Mouse (Mus musculus) CH12.LX (cell line): ENCODE data around the gene Cenpm. TPM values are rescaled to one million over a fixed set of nuclear protein-coding genes. Genes with fewer than 3 reads are reported as not detected.

Source experiments
- DNase-seq: peaks from one replicate; pipeline ENCODE4 v3.0.0-alpha.2; 2013; ENCODE audit errors: extremely low read depth
- H3K27ac ChIP-seq: 2 replicates; pipeline ENCODE4 v1.5.1; 2012; ENCODE audit warnings: low read depth, mild to moderate bottlenecking, control low read depth, moderate library complexity; ENCODE audit not compliant: insufficient read depth
- H3K27me3 ChIP-seq: replicated peaks from 2 replicates; pipeline ENCODE3; 2012; ENCODE audit warnings: inconsistent platforms
- H3K36me3 ChIP-seq, 2 experiments: replicated peaks in 1 of 2; 2 replicates each; pipeline versions ENCODE3 to v1.6.1; 2012; ENCODE audit warnings: inconsistent platforms in 1 of 2, low read length in 1 of 2, mild to moderate bottlenecking in 1 of 2, mixed read lengths in 1 of 2, moderate library complexity in 1 of 2; ENCODE audit not compliant: control insufficient read depth in 1 of 2, insufficient read depth in 1 of 2
- H3K4me1 ChIP-seq, 2 experiments: 2 replicates each; pipeline ENCODE4 v1.6.1; 2012; ENCODE audit warnings: inconsistent platforms in 1 of 2, moderate library complexity in 1 of 2; ENCODE audit not compliant: insufficient read depth in 2 of 2, control insufficient read depth in 1 of 2
- H3K4me2 ChIP-seq: 2 replicates; pipeline ENCODE4 v1.6.1; 2012; ENCODE audit warnings: low read depth, mild to moderate bottlenecking, control low read depth; ENCODE audit not compliant: poor library complexity, insufficient read depth, severe bottlenecking
- H3K4me3 ChIP-seq, 3 experiments: fragments of 150-350 bp in 1 of 3; sonication (generic) in 1 of 3; replicated peaks in 1 of 3; 2 replicates each; pipeline versions ENCODE3 to v1.5.1; 2011 to 2012; ENCODE audit warnings: low read depth in 2 of 3, low read length in 2 of 3, mild to moderate bottlenecking in 2 of 3, moderate library complexity in 2 of 3, control low read depth in 1 of 3, improper control_type of control experiment in 1 of 3, inconsistent platforms in 1 of 3, mixed read lengths in 1 of 3; ENCODE audit not compliant: poor library complexity in 1 of 3
- H3K79me2 ChIP-seq: replicated peaks from 2 replicates; pipeline ENCODE4 v1.6.1; 2012; ENCODE audit warnings: mild to moderate bottlenecking, moderate library complexity; ENCODE audit not compliant: control insufficient read depth, poor library complexity, insufficient read depth, severe bottlenecking; ENCODE audit errors: extremely low read depth
- H3K9ac ChIP-seq: 2 replicates; pipeline ENCODE4 v1.6.1; 2012; ENCODE audit warnings: low read depth, mild to moderate bottlenecking, control low read depth, moderate library complexity; ENCODE audit not compliant: insufficient read depth
- H3K9me3 ChIP-seq: replicated peaks from 2 replicates; pipeline ENCODE3; 2012; ENCODE audit warnings: low read length, inconsistent platforms, mixed read lengths
- BHLHE40 ChIP-seq: IDR thresholded peaks from 2 replicates; pipeline ENCODE4 v1.6.1; 2011; ENCODE audit warnings: mild to moderate bottlenecking, low read depth, low read length, improper control_type of control experiment
- CHD1 ChIP-seq: IDR thresholded peaks from 2 replicates; pipeline ENCODE4 v1.6.1; 2012; ENCODE audit warnings: low read depth, low read length, improper control_type of control experiment, inconsistent platforms
- CHD2 ChIP-seq: IDR thresholded peaks from 2 replicates; pipeline ENCODE4 v1.6.1; 2011; ENCODE audit warnings: low read length, improper control_type of control experiment
- CTCF ChIP-seq, 2 experiments: IDR thresholded peaks in 1 of 2; conservative IDR thresholded peaks in 1 of 2; 2 replicates each; pipeline ENCODE4 v1.5.1; 2011 to 2012; ENCODE audit warnings: low read depth in 2 of 2, low read length in 2 of 2, improper control_type of control experiment in 1 of 2, inconsistent platforms in 1 of 2, mild to moderate bottlenecking in 1 of 2, moderate library complexity in 1 of 2
- E2F4 ChIP-seq: IDR thresholded peaks from 2 replicates; pipeline ENCODE4 v1.6.1; 2011; ENCODE audit warnings: low read depth, low read length, improper control_type of control experiment; ENCODE audit not compliant: insufficient replicate concordance
- ELF1 ChIP-seq: IDR thresholded peaks from 2 replicates; pipeline ENCODE4 v1.6.1; 2014; ENCODE audit warnings: low read depth, mild to moderate bottlenecking, inconsistent platforms, low read length, improper control_type of control experiment
- EP300 ChIP-seq: IDR thresholded peaks from 2 replicates; pipeline ENCODE4 v1.6.1; 2011; ENCODE audit warnings: low read length, improper control_type of control experiment
- ETS1 ChIP-seq: conservative IDR thresholded peaks from 2 replicates; pipeline ENCODE4 v1.6.1; 2012; ENCODE audit warnings: low read depth, mild to moderate bottlenecking, inconsistent platforms, low read length, improper control_type of control experiment, moderate library complexity
- GABPA ChIP-seq: IDR thresholded peaks from 2 replicates; pipeline ENCODE4 v1.6.1; 2012; ENCODE audit warnings: low read depth, low read length, improper control_type of control experiment, inconsistent platforms; ENCODE audit not compliant: insufficient replicate concordance
- HCFC1 ChIP-seq: IDR thresholded peaks from 2 replicates; pipeline ENCODE4 v1.6.1; 2012; ENCODE audit warnings: low read depth, mild to moderate bottlenecking, inconsistent platforms, low read length, improper control_type of control experiment
- IRF4 ChIP-seq: IDR thresholded peaks from 2 replicates; pipeline ENCODE4 v1.6.1; 2014; ENCODE audit warnings: low read depth, mild to moderate bottlenecking, inconsistent platforms, low read length, improper control_type of control experiment
- JUN ChIP-seq: IDR thresholded peaks from 2 replicates; pipeline ENCODE4 v1.6.1; 2011; ENCODE audit warnings: low read depth, mild to moderate bottlenecking, low read length, improper control_type of control experiment, moderate library complexity; ENCODE audit not compliant: insufficient read depth
- JUND ChIP-seq: conservative IDR thresholded peaks from 2 replicates; pipeline ENCODE4 v1.6.1; 2011; ENCODE audit warnings: low read depth, low read length, improper control_type of control experiment
- KAT2A ChIP-seq: IDR thresholded peaks from 2 replicates; pipeline ENCODE4 v1.6.1; 2012; ENCODE audit warnings: low read length, improper control_type of control experiment, inconsistent platforms; ENCODE audit not compliant: insufficient replicate concordance
- MAFK ChIP-seq: IDR thresholded peaks from 2 replicates; pipeline ENCODE4 v1.6.1; 2011; ENCODE audit warnings: low read length, improper control_type of control experiment; ENCODE audit not compliant: insufficient replicate concordance
- MAX ChIP-seq: IDR thresholded peaks from 2 replicates; pipeline ENCODE4 v1.6.1; 2011; ENCODE audit warnings: low read length, improper control_type of control experiment
- MAZ ChIP-seq: IDR thresholded peaks from 2 replicates; pipeline ENCODE4 v1.6.1; 2012; ENCODE audit warnings: low read depth, mild to moderate bottlenecking, inconsistent platforms, low read length, improper control_type of control experiment, moderate library complexity
- MEF2A ChIP-seq: IDR thresholded peaks from 2 replicates; pipeline ENCODE4 v1.6.1; 2014; ENCODE audit warnings: low read depth, mild to moderate bottlenecking, inconsistent platforms, low read length, improper control_type of control experiment, borderline replicate concordance
- MXI1 ChIP-seq: IDR thresholded peaks from 2 replicates; pipeline ENCODE4 v1.6.1; 2011; ENCODE audit warnings: mild to moderate bottlenecking, low read depth, low read length, improper control_type of control experiment
- MYC ChIP-seq: IDR thresholded peaks from 2 replicates; pipeline ENCODE4 v1.6.1; 2011; ENCODE audit warnings: low read depth, mild to moderate bottlenecking, improper control_type of control experiment, low read length
- NELFE ChIP-seq: IDR thresholded peaks from 2 replicates; pipeline ENCODE4 v1.6.1; 2011; ENCODE audit warnings: low read depth, low read length, improper control_type of control experiment
- NRF1 ChIP-seq: IDR thresholded peaks from 2 replicates; pipeline ENCODE4 v1.6.1; 2014; ENCODE audit warnings: low read depth, mild to moderate bottlenecking, inconsistent platforms, low read length, improper control_type of control experiment, moderate library complexity
- PAX5 ChIP-seq: IDR thresholded peaks from 2 replicates; pipeline ENCODE4 v1.6.1; 2012; ENCODE audit warnings: low read length, inconsistent platforms, mixed read lengths
- POLR2A ChIP-seq: IDR thresholded peaks from 2 replicates; pipeline ENCODE4 v1.6.1; 2011; ENCODE audit warnings: low read depth, mild to moderate bottlenecking, improper control_type of control experiment, low read length
- POLR2AphosphoS2 ChIP-seq: IDR thresholded peaks from 2 replicates; pipeline ENCODE4 v1.6.1; 2011; ENCODE audit warnings: low read depth, low read length, improper control_type of control experiment
- RAD21 ChIP-seq: IDR thresholded peaks from 2 replicates; pipeline ENCODE4 v1.6.1; 2011; ENCODE audit warnings: low read depth, mild to moderate bottlenecking, low read length, improper control_type of control experiment, moderate library complexity
- RCOR1 ChIP-seq: conservative IDR thresholded peaks from 2 replicates; pipeline ENCODE4 v1.6.1; 2012; ENCODE audit warnings: low read depth, mild to moderate bottlenecking, inconsistent platforms, low read length, improper control_type of control experiment
- SIN3A ChIP-seq: IDR thresholded peaks from 2 replicates; pipeline ENCODE4 v1.6.1; 2012; ENCODE audit warnings: low read length, improper control_type of control experiment, inconsistent platforms
- SMC3 ChIP-seq: IDR thresholded peaks from 2 replicates; pipeline ENCODE4 v1.6.1; 2011; ENCODE audit warnings: low read depth, low read length, improper control_type of control experiment
- TBP ChIP-seq: conservative IDR thresholded peaks from 2 replicates; pipeline ENCODE4 v1.6.1; 2011; ENCODE audit warnings: low read depth, low read length, improper control_type of control experiment
- TCF12 ChIP-seq: IDR thresholded peaks from 2 replicates; pipeline ENCODE4 v1.6.1; 2014; ENCODE audit warnings: low read depth, mild to moderate bottlenecking, inconsistent platforms, low read length, improper control_type of control experiment
- UBTF ChIP-seq: IDR thresholded peaks from 2 replicates; pipeline ENCODE4 v1.6.1; 2012; ENCODE audit warnings: low read depth, mild to moderate bottlenecking, inconsistent platforms, low read length, improper control_type of control experiment, moderate library complexity
- USF1 ChIP-seq: IDR thresholded peaks from 2 replicates; pipeline ENCODE4 v1.6.1; 2014; ENCODE audit warnings: low read depth, mild to moderate bottlenecking, inconsistent platforms, low read length, improper control_type of control experiment
- USF2 ChIP-seq: conservative IDR thresholded peaks from 2 replicates; pipeline ENCODE4 v1.6.1; 2011; ENCODE audit warnings: low read depth, low read length, improper control_type of control experiment
- ZC3H11A ChIP-seq: IDR thresholded peaks from 2 replicates; pipeline ENCODE4 v1.6.1; 2012; ENCODE audit warnings: low read depth, mild to moderate bottlenecking, inconsistent platforms, low read length, improper control_type of control experiment
- ZKSCAN1 ChIP-seq: IDR thresholded peaks from 2 replicates; pipeline ENCODE4 v1.6.1; 2012; ENCODE audit warnings: low read depth, inconsistent platforms, low read length, improper control_type of control experiment, borderline replicate concordance
- ZMIZ1 ChIP-seq: IDR thresholded peaks from 2 replicates; pipeline ENCODE4 v1.6.1; 2012; ENCODE audit warnings: low read depth, mild to moderate bottlenecking, inconsistent platforms, low read length, improper control_type of control experiment
- ZNF384 ChIP-seq: IDR thresholded peaks from 2 replicates; pipeline ENCODE4 v1.6.1; 2012; ENCODE audit warnings: low read depth, low read length, improper control_type of control experiment, inconsistent platforms
- dilution Hi-C: fragments of 300-500 bp; cut with MboI; formaldehyde crosslinking; loops from 2 replicates; pipeline ENCODE4 v1.14.3; 2020; ENCODE audit warnings: low sequenced_read_pairs; ENCODE audit not compliant: extremely low pct_unique_long_range_greater_than_20kb, extremely low pct_ligation_motif_present
- in situ Hi-C: fragments of 300-500 bp; cut with MboI; formaldehyde crosslinking; loops from 3 replicates; pipeline ENCODE4 v1.14.3; 2019; ENCODE audit warnings: low sequenced_read_pairs, low pct_ligation_motif_present, low pct_unique_long_range_greater_than_20kb, mixed read lengths
- polyA plus RNA-seq: library from polyadenylated mRNA; unstranded; fragments of >175 nt; gene quantifications from 2 replicates; pipeline ENCODE4 v1.2.1, GENCODE M21; 2012; ENCODE audit warnings: low read depth; ENCODE audit not compliant: insufficient read length
- total RNA-seq, 2 experiments: library from RNA; depleted of rRNA; stranded (reverse); fragments of 300-350 nt in 1 of 2; fragments of >200 nt in 1 of 2; gene quantifications; 2 replicates each; pipeline ENCODE4 v1.2.3; 2012 to 2014

Gene Cenpm
- total and polyA plus RNA-seq, 3 experiments = 22.8 to 39.6 (median 34.2) TPM

- H3K9ac ChIP-seq = peak overlapping the region; percentile 93
- H3K9me3 ChIP-seq = no peaks in the 10 kb centered on the region
- H3K4me1 ChIP-seq = peaks cover 18 to 61% of the 10 kb centered on the region in 2 experiments
- dilution Hi-C loops (no loop called here), in situ Hi-C loops (loop anchor here (10.0 kb wide), 1 partner anchor 71 kb away; the partner anchor contains the start of gene Srebf2)
- H3K27me3 ChIP-seq = no peaks in the 10 kb centered on the region
- H3K79me2 ChIP-seq = peaks cover 36% of the 10 kb centered on the region
- DNase-seq = no peak
- TF ChIP-seq ZNF384 (no peak), SMC3 (no peak), BHLHE40 (peak; percentile 99), MAFK (no peak), TCF12 (peak; percentile 95), JUND (no peak), ELF1 (no peak; the same call in 1 of the 2 replicates), CHD1 (no peak; the same call in 1 of the 2 replicates), ZC3H11A (no peak), MAX (peak; percentile 54; the same call in 1 of the 2 replicates), NELFE (peak; percentile 39; the same call in 1 of the 2 replicates), RAD21 (no peak), ETS1 (peak; percentile 90), MXI1 (peak; percentile 87), POLR2A (peak; percentile 40; the same call in 1 of the 2 replicates), EP300 (peak; percentile 63), RCOR1 (no peak; the same call in 1 of the 2 replicates), MEF2A (peak; percentile 74), CTCF (conservative IDR thresholded peaks at IDR 0.05 in 1 of 2, IDR thresholded peaks at IDR 0.05 in 1 of 2; ENCODE audit: low read depth in 2 of 2, low read length in 2 of 2) (no peak), PAX5 (no peak), HCFC1 (no peak), NRF1 (peak; percentile 62), SIN3A (no peak; the same call in 1 of the 2 replicates), MYC (no peak), ZMIZ1 (no peak), UBTF (no peak), MAZ (peak; percentile 95), USF2 (no peak), USF1 (no peak), CHD2 (peak; percentile 74), TBP (0 out of 2 replicates have a peak, but pooled peaks have one; percentile 13), JUN (no peak), KAT2A (no peak), IRF4 (peak; percentile 85), E2F4 (no peak), GABPA (no peak), ZKSCAN1 (no peak), POLR2AphosphoS2 (no peak)
- peaks cover 0 to 8% of the 10 kb centered on the region in 2 experiments for H3K36me3 ChIP-seq
- peak overlapping the region; percentile 89 for H3K4me2 ChIP-seq
- peak overlapping the region; percentile 57 to 75 (median 63) for H3K4me3 ChIP-seq
- H3K27ac ChIP-seq = peak overlapping the region; percentile 99
Observed at GRCm38 (mm10) chr15:82216142-82216827, 28.3 kb downstream of the Cenpm start.
